Mouse (Mus musculus) bone marrow, adult 2 months (tissue): ENCODE data around the gene S100a11.

Source experiments
- CTCF ChIP-seq: fragments of 200-500 bp; IDR thresholded peaks from 2 replicates; pipeline ENCODE4 v1.5.1; 2011; ENCODE audit warnings: low read length, control low read depth; ENCODE audit not compliant: control insufficient read depth, insufficient read depth
- POLR2A ChIP-seq: fragments of 200-500 bp; IDR thresholded peaks from 2 replicates; pipeline ENCODE4 v1.6.1; 2011; ENCODE audit warnings: low read depth, mild to moderate bottlenecking, control low read depth, low read length, borderline replicate concordance; ENCODE audit not compliant: control insufficient read depth

DNA sequence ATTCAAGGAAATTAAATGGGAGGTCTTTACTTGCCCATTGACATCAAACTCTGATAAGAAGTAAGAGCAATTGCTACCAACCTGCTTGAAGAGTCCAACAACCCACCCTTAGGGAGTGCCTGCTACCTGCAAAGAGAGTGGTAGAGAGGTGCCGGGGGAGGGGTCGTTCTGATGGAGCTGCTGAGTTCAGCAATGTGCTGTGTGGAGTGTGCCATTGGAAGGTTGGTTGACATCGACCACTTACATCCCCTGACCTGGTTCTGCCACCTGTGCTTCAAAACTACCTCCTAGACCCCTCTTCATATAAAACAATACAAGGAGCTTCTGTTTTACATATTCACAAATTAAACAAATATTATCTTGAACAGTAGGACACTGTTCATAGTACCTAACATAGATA, 7.0 kb downstream of the S100a11 start:
- TF ChIP-seq POLR2A (no peak), CTCF (no peak)
